Mouse (Mus musculus) testis, adult 2 months (tissue): ENCODE data around the gene Zfp740. TPM values are rescaled to one million over a fixed set of nuclear protein-coding genes. Genes with fewer than 3 reads are reported as not detected.
"Not testable (repeated sequence)": the region's sequence is repeated elsewhere in the genome, so short reads cannot be mapped to it uniquely, and the experiment has no call there.

Experiments
- H3K27ac ChIP-seq: fragments of 200-500 bp; 2 replicates; pipeline ENCODE4 v1.5.1; 2012; ENCODE audit warnings: low read depth, low read length; ENCODE audit not compliant: control insufficient read depth, insufficient read depth
- H3K27me3 ChIP-seq: fragments of 200-500 bp; 2 replicates; pipeline ENCODE4 v1.6.1; 2012; ENCODE audit warnings: mild to moderate bottlenecking, low read length, moderate library complexity; ENCODE audit not compliant: control insufficient read depth, insufficient read depth
- H3K36me3 ChIP-seq: fragments of 200-500 bp; 2 replicates; pipeline ENCODE4 v1.6.1; 2012; ENCODE audit warnings: mild to moderate bottlenecking, low read length; ENCODE audit not compliant: control insufficient read depth, insufficient read depth
- H3K4me1 ChIP-seq: fragments of 200-500 bp; 2 replicates; pipeline ENCODE4 v1.6.1; 2012; ENCODE audit warnings: low read length; ENCODE audit not compliant: control insufficient read depth, insufficient read depth
- H3K4me3 ChIP-seq: fragments of 200-500 bp; 2 replicates; pipeline ENCODE4 v1.5.1; 2012; ENCODE audit warnings: low read depth, mild to moderate bottlenecking, low read length, moderate library complexity, mixed read lengths; ENCODE audit not compliant: control insufficient read depth
- CTCF ChIP-seq: fragments of 200-500 bp; IDR thresholded peaks from 2 replicates; pipeline ENCODE4 v1.5.1; 2012; ENCODE audit warnings: low read depth, mild to moderate bottlenecking, inconsistent platforms, low read length, moderate library complexity; ENCODE audit not compliant: control insufficient read depth, insufficient read depth, insufficient replicate concordance
- POLR2A ChIP-seq: fragments of 200-500 bp; IDR thresholded peaks from 2 replicates; pipeline ENCODE4 v1.6.1; 2012; ENCODE audit warnings: low read depth, mild to moderate bottlenecking, inconsistent platforms, low read length, moderate library complexity; ENCODE audit not compliant: control insufficient read depth
- polyA plus RNA-seq: library from polyadenylated mRNA; depleted of rRNA; stranded (reverse); fragments of >200 nt; gene quantifications from 2 replicates; pipeline ENCODE4 v1.2.3, GENCODE M21; 2012

Zfp740 gene
- polyA plus RNA-seq, 1 experiment: 11.3 TPM

DNA sequence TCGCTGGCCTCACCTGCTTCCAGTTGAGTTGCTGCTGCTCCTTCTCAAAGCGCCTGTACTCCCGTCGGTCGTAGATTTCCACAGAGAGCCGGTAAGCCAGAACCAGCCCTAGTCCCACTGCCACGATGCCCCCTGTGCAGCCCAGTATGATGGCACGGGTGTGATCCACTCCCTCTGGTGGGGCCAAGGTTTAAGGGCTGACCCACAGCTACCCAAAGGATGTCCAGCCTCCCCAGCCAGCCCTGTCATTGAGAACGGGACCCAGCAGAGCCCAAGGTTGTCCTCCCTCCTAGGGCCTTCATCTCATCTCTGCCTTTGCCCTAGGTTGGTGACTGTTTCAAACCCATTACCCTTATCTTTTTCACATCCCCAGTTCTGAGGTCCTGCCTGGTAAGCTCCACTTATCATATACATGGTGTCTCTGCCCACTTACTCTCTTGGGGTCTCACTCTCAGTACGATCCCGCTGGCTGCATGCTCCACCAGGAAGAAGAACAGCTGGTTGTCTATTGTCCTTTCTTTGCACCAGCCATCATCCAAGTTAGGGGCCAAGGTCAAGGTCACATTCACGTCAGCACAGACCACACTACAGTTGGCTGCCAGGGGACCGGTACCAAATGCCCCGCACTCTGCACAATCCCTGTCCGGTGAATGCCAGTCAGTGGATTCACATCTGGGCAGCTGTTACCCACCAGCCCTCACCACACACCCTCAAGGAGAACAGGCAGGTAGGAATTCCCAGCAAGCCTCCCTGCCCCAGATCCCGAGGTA lies 13.6 kb downstream of the Zfp740 start:
- Histone ChIP-seq H3K27ac (no peak overlapping the region), H3K27me3 (no peaks in the 10 kb centered on the region), H3K4me3 (no peak overlapping the region), H3K4me1 (no peaks in the 10 kb centered on the region), H3K36me3 (no peaks in the 10 kb centered on the region)
- no peak for TF ChIP-seq POLR2A
- TF ChIP-seq CTCF: no peak

- no peak overlapping the region for H3K27ac ChIP-seq
- no peak overlapping the region for H3K4me3 ChIP-seq
- TF ChIP-seq CTCF (no peak), POLR2A (no peak)
- H3K36me3 ChIP-seq: no peaks in the 10 kb centered on the region
- no peaks in the 10 kb centered on the region for H3K4me1 ChIP-seq
- H3K27me3 ChIP-seq: no peaks in the 10 kb centered on the region
These were observed 14.3 kb downstream of the Zfp740 start for GRCm38 (mm10) chr15:102217325-102217724.

DNA sequence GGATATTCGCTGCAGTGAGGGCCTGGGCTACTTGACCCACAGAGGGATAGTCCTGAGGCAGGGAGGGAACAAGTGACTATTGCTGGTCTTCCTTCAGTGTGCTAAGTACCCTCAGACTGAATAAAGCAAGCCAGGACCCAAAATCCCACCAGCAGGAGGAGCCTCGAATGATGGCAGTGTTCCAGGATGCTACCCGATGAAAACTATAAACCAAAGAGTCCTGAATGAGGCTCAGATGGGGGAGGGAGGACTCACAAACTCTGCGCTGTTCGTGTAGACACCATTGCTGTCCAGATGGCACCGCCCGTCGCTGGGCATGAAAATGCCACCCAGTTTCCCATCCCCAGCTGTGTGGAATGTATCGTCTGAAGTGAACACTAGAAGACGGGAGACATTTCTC lies 19.3 kb downstream of the Zfp740 start:
- Histone ChIP-seq H3K27ac (no peak overlapping the region), H3K4me3 (no peak overlapping the region), H3K36me3 (no peaks in the 10 kb centered on the region), H3K4me1 (peaks cover 12% of the 10 kb centered on the region), H3K27me3 (no peaks in the 10 kb centered on the region)
- TF ChIP-seq POLR2A (no peak), CTCF (no peak)

DNA sequence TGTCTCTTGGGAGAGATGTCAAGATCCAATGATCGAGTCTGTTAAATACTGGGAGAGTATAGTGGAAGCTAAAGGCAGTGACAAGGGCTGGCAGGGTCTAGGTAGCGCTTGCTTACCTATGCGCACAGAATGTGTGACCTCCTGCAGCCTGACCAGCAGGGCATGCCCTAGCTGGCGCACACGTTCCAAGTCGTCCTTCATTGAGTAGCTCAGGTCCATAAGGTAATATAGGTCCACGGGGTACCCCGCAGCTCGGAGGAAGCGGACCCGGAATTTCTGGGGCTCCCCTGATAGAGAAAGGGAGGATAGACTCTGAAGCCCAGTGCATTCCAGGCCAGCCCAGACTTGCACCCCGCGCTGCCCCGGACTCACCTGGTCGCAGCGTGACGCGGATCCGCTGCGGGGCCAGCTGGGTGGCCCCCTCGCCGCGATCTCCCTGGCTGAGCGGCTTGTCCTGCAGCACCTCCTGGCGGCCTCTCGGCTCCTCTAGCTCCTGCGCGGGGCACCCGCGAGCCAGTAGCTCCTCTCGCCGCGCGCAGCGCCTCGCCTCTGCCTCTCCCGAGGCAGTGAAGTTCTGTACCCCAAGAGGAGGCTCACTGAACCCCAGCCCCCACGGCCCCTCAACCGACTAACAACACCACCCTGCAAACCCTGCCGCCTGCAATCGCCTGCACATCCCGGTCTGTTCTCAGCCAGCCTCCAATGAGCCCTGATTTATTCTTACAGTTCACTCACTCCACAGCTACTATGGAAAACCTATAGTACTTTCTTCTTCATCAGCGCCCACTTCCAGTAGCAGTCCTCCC lies 21.3 kb downstream of the Zfp740 start:
- peak overlapping the region; percentile 58 for H3K4me3 ChIP-seq
- TF ChIP-seq CTCF (peak; percentile 52; the same call in 1 of the 2 replicates), POLR2A (no peak)

GRCm38 (mm10) chr15:102224992-102225617 lies 22.1 kb downstream of the Zfp740 start:
- H3K4me3 ChIP-seq: peak overlapping the region; percentile 58
- H3K36me3 ChIP-seq: no peaks in the 10 kb centered on the region
- no peak overlapping the region for H3K27ac ChIP-seq
- peaks cover 12% of the 10 kb centered on the region for H3K4me1 ChIP-seq
- H3K27me3 ChIP-seq: no peaks in the 10 kb centered on the region
- TF ChIP-seq CTCF (no peak), POLR2A (no peak)

More for the DNA sequence above, 21.3 kb downstream of the Zfp740 start:
- H3K36me3 ChIP-seq: no peaks in the 10 kb centered on the region
- no peak overlapping the region for H3K27ac ChIP-seq
- H3K4me1 ChIP-seq: peaks cover 12% of the 10 kb centered on the region
- H3K27me3 ChIP-seq: no peaks in the 10 kb centered on the region

- peaks cover 12% of the 10 kb centered on the region for H3K4me1 ChIP-seq
These were observed 22.6 kb downstream of the Zfp740 start for GRCm38 (mm10) chr15:102225619-102226018.

More at GRCm38 (mm10) chr15:102225619-102226018, 22.6 kb downstream of the Zfp740 start:
- not testable (repeated sequence) for H3K27me3 ChIP-seq, H3K27ac ChIP-seq, H3K4me3 ChIP-seq, H3K36me3 ChIP-seq
